Mouse (Mus musculus) yolk sac, embryonic 10.5 days (tissue): Measurements from ENCODE around the gene Ppt2.

Source experiments
- DNase-seq: peaks from one replicate; pipeline ENCODE4 v3.0.0-alpha.2; 2017; ENCODE audit warnings: low spot score

The Ppt2 gene

DNA sequence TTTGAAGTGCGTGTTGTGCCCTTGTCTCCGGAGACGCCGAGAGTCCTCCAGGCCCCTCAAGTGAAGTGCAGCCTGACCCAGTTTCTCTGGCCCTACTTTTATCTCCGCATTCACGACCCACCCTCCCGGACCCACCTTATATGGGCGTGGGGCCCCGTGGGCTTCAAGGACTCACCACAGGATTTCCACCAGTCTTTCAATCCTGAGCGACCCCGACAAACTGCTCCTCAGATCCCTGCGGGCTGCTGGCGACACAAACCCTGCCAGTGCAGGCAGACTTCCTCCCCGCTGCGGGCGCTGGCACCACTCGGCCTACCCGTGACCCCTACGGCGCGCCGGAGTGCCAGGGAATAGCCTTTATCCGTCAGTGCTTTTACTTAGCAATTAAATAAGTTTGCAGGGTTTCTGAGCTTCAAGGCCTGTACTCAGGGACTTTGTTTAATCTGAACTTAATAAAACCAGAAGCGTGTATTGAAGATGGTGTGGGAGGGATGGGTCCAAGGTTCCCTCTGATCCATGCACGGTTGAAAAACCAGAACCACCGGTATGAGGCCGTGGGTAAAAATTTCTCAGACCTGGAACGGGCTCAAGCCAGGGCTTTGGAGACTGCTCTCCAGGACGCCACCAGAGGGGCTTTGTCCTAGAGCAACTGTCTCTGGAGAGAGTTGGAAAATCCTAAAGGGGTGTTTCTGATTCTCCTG, at the start of gene Ppt2:
Gene Ppt2 (minus strand): TSS at position 568 of the 701 bp plus-strand sequence.
- DNase-seq = no peak

- no peak for DNase-seq
These were observed 48.4 kb upstream of the Ppt2 start for GRCm38 (mm10) chr17:34676671-34677070.

DNA sequence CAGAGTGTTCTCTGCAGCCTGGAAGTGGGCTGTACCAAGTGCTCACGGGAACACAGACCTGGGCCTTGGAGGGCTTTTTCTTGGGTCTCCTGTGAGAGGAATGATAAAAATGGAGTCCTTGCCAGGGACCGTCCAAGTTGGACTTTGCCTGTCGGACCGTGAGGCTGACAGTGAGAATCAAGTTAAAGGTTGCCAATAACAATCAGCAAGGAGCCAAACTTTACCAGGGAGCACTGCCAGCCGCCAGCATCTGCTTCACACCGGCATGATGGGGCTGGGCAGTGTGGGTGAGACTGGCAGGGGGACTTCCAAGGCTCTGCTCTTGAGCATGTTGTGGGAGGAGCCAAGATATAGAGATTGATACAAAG, 47.8 kb upstream of the Ppt2 start:
- DNase-seq = no peak

DNA sequence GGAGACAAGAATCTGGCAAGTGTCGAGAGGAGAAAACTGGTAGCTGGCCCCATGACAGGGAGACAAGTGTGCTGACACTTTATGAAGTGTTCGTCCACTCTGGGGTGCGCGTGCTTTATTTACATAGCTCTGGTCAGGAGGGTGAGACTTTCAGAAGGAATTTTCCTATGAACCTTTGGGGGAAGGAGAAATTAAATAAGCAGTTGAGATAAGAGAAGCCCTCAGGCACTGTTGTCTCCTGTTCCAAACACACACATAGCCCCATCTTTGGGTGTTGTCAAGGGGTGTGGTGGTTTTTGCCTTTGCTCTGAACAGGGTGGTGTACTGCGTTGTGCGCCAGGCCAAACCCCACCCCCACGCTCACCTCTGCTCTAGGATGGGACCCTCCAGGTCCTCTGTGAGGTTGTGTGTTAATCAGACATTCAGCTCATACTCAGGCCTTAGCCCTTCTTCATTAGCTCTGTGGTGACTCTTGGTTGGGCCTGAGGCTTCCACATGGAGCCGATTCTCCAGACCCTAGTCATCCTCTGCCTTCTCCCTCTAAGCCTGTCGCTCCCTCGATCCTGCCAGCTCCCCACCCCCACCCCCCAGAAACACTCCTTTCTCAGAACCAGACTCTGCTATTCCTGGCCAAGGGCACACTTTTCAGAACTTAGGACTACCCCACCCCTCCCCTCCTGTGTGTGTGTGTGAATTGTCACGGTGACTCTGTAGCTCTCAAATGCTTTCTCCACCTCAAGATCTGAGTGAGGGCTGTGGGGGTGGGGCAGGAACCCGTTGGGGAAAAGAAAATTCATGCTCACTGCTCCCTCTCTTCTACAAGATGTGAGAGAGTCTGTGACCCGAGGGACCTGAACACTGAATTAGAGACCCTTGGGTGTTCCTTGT, 47.1 kb upstream of the Ppt2 start:
- DNase-seq = no peak

- DNase-seq = no peak
These were observed 46.4 kb upstream of the Ppt2 start for GRCm38 (mm10) chr17:34674524-34675204.

DNA sequence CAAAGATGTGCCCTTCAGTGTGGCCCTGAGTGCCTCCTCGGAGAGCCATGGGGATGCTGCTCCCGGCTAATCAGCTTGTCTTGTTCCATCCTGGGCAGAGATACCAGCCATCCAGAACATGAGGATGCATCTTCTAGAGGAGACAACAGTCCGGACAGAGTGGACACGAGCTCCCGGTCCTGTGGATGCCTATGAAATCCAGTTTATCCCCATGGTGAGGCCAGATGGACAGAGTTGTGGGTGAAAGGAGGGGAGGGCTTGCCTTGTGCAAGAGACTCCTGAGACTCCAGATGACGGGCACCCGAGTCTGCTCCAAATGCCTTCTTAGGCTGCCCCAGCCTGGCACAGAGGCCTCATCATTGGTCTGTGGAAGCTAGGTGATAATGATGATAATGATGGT, 44.8 kb upstream of the Ppt2 start:
- no peak for DNase-seq

GRCm38 (mm10) chr17:34672246-34672792, 44.0 kb upstream of the Ppt2 start:
- no peak for DNase-seq

GRCm38 (mm10) chr17:34671151-34672066, 43.1 kb upstream of the Ppt2 start:
- DNase-seq = no peak

DNA sequence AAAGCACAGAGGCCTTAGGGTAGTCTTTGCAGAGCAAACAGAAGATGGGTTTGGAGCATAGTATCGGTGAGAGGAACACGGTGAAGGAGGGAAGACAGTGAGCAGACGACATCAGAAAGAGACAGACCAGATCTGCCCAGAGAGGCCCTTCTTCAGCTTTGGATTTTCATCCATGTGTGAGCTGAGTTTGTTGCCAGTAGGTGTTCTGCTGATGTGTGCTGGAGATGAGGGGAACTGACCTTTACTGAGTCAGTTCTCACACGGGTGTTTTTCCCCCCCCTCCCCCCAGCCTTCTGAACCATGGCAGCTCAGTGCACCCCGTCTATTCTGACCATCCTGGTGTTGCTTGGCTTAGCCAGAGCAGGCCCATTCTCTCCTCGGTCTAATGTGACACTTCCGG, 41.9 kb upstream of the Ppt2 start, which contains the start of gene Tnxb:
Gene Tnxb (plus strand): TSS at position 301 of the 400 bp plus-strand sequence.
- DNase-seq = no peak

DNA sequence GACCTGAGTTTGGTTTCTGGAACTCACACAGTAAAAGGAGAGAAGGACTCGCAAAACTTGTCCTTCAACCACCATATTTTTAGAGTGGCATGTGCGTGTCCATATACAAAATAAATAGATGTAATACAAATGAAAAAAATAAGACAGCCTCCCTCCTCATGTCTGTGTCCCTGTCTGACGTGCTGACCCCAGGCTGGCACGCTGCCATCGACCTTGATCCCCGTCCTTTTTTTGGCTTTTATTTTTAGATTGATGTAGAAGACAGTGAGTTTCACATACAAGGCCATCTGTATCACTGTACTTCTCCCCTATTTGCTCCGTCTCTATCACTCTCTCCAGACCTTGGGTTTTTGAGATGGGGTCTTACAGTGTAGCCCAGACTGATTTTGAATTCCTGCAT, 36.2 kb upstream of the Ppt2 start:
- no peak for DNase-seq

- no peak for DNase-seq
These were observed 35.2 kb upstream of the Ppt2 start for GRCm38 (mm10) chr17:34663558-34663957.

GRCm38 (mm10) chr17:34662978-34663377, 34.7 kb upstream of the Ppt2 start:
- no peak for DNase-seq

GRCm38 (mm10) chr17:34662468-34662867, 34.2 kb upstream of the Ppt2 start:
- no peak for DNase-seq

- DNase-seq = no peak
These were observed 32.8 kb upstream of the Ppt2 start for GRCm38 (mm10) chr17:34661121-34661591.

GRCm38 (mm10) chr17:34660259-34660820, 32.0 kb upstream of the Ppt2 start:
- no peak for DNase-seq

DNA sequence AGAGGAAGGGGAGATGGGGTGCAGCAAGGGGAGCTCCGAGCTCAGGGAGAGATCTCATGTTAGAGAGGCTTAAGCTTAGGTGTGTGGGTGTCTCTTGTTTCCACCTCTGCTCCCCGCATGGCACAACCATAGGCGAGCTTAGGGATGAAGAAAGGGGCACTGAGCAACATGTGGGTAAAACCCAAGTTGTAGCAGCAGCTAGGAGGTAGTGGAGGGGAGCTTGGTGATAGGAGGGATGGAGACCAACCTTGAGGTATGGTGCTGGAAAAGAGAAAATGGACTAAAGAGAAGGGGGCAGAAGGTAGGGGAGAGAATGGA, 31.5 kb upstream of the Ppt2 start:
- DNase-seq = no peak

DNA sequence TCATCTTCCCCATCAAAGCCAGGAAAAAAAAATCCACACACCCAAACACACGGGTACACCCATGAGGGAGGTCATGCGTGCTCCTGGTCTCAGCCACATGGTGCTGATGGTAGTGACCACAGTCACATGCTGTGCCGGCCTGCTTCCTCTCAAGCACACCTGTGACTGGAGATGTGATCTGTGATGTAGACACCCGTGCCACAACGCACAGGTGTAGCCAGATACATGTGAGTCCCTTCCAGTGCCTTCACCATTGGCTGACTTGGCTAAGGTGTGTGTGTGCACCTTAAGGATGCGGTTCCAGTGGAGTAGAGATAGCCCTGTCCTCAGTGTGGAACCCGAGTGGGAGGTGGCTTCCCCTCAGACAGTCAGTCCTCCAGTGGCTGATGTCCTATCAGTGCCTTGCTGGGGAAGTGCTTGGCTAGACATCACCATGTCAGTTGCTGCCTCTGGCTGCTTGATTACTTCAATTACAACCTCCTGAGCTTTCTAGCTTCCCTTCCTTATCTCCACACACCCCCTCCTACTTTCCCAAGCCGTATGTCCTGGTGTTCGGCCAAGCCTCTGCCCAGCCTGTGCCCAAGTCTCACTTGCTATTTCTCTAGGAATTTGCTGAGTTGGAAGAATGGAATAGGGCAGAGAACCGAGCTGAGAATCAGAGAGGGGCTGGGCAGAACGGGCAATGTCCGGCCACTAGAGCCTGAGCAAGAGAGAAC, 31.0 kb upstream of the Ppt2 start:
- no peak for DNase-seq

DNA sequence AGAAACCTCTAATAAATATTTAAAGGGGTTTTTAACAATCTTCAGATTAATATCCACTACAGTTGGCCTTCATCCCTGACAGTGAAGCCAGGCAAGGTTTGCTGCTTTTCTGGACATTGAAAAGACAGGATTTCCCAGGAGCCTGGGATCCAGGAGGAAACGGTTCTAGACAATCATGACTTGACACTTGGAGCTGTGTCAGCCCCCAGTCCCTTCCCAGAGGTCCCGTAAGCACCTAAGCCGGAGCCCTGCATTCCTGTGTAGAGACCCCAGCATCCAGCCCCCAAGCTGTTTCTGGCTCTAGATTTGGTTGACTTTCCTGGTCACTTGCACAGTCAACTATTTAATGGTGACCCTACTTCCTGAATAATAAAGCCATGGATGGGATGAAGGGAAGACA, 30.3 kb upstream of the Ppt2 start:
- DNase-seq = no peak

DNA sequence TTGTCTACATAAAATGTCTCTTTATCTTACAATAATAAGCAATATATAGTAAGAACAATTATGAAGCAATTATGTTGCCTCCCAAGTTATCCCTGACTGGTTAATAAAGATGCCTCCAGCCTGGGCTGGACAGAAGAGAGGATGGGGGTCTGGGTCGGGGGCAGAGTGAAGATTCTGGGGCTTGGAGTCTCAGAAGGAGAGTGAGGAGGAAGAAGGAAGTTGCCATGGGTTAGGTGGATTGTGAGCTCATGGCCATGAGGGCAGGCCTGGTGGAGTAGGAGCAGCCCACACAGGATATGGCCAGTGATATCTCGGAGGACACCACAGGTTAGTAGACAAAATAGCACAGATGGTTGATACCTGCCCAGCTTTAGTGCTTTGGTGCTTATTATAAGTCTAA, 29.8 kb upstream of the Ppt2 start:
- no peak for DNase-seq

DNA sequence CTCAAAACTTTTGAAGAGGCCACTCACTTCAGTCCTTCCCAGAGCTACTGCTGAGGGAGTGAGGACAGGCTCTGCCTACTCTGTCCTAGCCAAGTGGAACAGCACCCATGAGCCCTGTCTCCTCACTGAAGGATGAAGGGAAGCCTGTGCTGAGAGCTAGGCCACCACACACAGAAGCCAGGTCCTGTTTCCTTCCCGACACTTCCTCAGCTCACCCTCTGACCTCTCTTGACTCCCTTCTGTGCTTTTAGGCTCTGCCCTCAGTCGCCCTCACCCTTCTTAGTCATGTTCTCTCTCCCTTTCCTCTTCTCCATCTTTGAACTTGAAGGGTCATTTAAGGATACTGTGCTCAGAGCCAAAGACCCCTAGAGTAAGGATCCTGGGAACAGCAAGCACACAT, 29.0 kb upstream of the Ppt2 start:
- DNase-seq = no peak
